Mouse (Mus musculus): Measurements from ENCODE around the gene Rbl1.

GRCm38 (mm10) chr2:157187223-157187622 is 17.1 kb downstream of the Rbl1 start:
- no peak for TF ChIP-seq CTCF (IDR thresholded peaks at IDR 0.05; ENCODE audit: low read depth)
- no peak for TF ChIP-seq EP300 (IDR thresholded peaks at IDR 0.05; ENCODE audit: low read depth)

Data from heart, postnatal 0 days (tissue).